23 mouse cellular contexts compared by ENCODE assay signal in genomic region chr16:94845996-94846395, GRCm38 (mm10).
DNase-seq lines count a peak whose midpoint lies in the region; ATAC-seq and TF ChIP-seq lines count a peak whose summit lies in the region.
"Had no signal": no experiment of that assay in that cellular context is flagged by ENCODE, and none has a peak within 500 bp of the region (broad histone marks: within the 10 kb centered on the region; RNA-seq: fewer than 3 reads in every experiment).

No protein-coding gene starts in this region.

- H3K4me3 ChIP-seq in CH12.LX (replicated peaks in 1 of 3; ENCODE audit: low read depth in 2 of 3, low read length in 2 of 3, poor library complexity in 1 of 3), result peak overlapping the region in 2 of 3 experiments; percentile 5 to 8
- H3K4me3 ChIP-seq in stomach, postnatal 0 days (ENCODE audit: low read depth, low read length), result no peak overlapping the region
- H3K4me3 ChIP-seq: embryonic facial prominence, embryonic 12.5 days; embryonic facial prominence, embryonic 15.5 days; forebrain, embryonic 12.5 days; forebrain, embryonic 15.5 days; hindbrain, embryonic 10.5 days; hindbrain, embryonic 13.5 days; intestine, embryonic 15.5 days had no signal

- H3K4me1 ChIP-seq in CH12.LX (ENCODE audit: control insufficient read depth in 1 of 2, insufficient read depth in 2 of 2), result peaks cover 20 to 24% of the 10 kb centered on the region in 2 experiments
- H3K4me1 ChIP-seq in stomach, postnatal 0 days (replicated peaks; ENCODE audit: control insufficient read depth, insufficient read depth), result no peaks in the 10 kb centered on the region
- H3K4me1 ChIP-seq: embryonic facial prominence, embryonic 12.5 days; embryonic facial prominence, embryonic 15.5 days; forebrain, embryonic 15.5 days; intestine, embryonic 15.5 days had no signal

- DNase-seq in 416B (ENCODE audit: low read depth) (peak; percentile 75), CH12.LX (ENCODE audit: extremely low read depth) (peak; percentile 13)
- DNase-seq in natural killer cell, adult 2 months (ENCODE audit: low spot score in 2 of 2), result peak; percentile 5 to 28
- DNase-seq in stomach, postnatal 0 days (ENCODE audit: low spot score), result no peak
- no peak for DNase-seq in left cerebral cortex, postnatal 4 days
- DNase-seq: adrenal gland, postnatal 10 days; adrenal gland, postnatal 36 days; cerebellum, adult 18-20 months; cerebellum, adult 9-10 months; cerebellum, postnatal 14 days; gastrocnemius, postnatal 25 days had no signal

- in situ Hi-C loops in CH12.LX (cut with MboI; ENCODE audit: low pct_ligation_motif_present, low pct_unique_long_range_greater_than_20kb, low sequenced_read_pairs), result no loop called here

- no peak overlapping the region for H3K4me2 ChIP-seq in CH12.LX (ENCODE audit: insufficient read depth, low read depth, poor library complexity, severe bottlenecking)
- H3K4me2 ChIP-seq in stomach, postnatal 0 days (replicated peaks; ENCODE audit: low read depth), result no peak overlapping the region
- H3K4me2 ChIP-seq: embryonic facial prominence, embryonic 12.5 days; embryonic facial prominence, embryonic 15.5 days; forebrain, embryonic 12.5 days; forebrain, embryonic 15.5 days; heart, embryonic 11.5 days; hindbrain, embryonic 13.5 days; intestine, embryonic 15.5 days had no signal

- no peaks in the 10 kb centered on the region for H3K27me3 ChIP-seq in CH12.LX (replicated peaks)
- no peaks in the 10 kb centered on the region for H3K27me3 ChIP-seq in stomach, postnatal 0 days (ENCODE audit: control insufficient read depth, insufficient read depth, low read length)
- H3K27me3 ChIP-seq: embryonic facial prominence, embryonic 12.5 days; embryonic facial prominence, embryonic 15.5 days; forebrain, embryonic 12.5 days; forebrain, embryonic 15.5 days; hindbrain, embryonic 13.5 days; intestine, embryonic 15.5 days had no signal

- TF ChIP-seq CTCF in CH12.LX (conservative IDR thresholded peaks at IDR 0.05 in 1 of 2, IDR thresholded peaks at IDR 0.05 in 1 of 2; ENCODE audit: low read depth in 2 of 2, low read length in 2 of 2), result no peak
- TF ChIP-seq CTCF in stomach, postnatal 0 days (IDR thresholded peaks at IDR 0.05; ENCODE audit: low read depth), result no peak

- WGBS in stomach, postnatal 0 days, result 88% methylated on average over 5 of the region's 5 CpGs

- no peaks in the 10 kb centered on the region for H3K79me2 ChIP-seq in CH12.LX (replicated peaks; ENCODE audit: control insufficient read depth, extremely low read depth, insufficient read depth, poor library complexity, severe bottlenecking)

- H3K9me3 ChIP-seq in CH12.LX (replicated peaks; ENCODE audit: low read length), result peaks cover 7% of the 10 kb centered on the region
- H3K9me3 ChIP-seq in stomach, postnatal 0 days (ENCODE audit: control insufficient read depth, low read length), result no peaks in the 10 kb centered on the region
- H3K9me3 ChIP-seq: embryonic facial prominence, embryonic 12.5 days; embryonic facial prominence, embryonic 15.5 days; forebrain, embryonic 12.5 days; forebrain, embryonic 15.5 days; hindbrain, embryonic 10.5 days; hindbrain, embryonic 13.5 days; intestine, embryonic 15.5 days had no signal

- TF ChIP-seq RAD21 in CH12.LX (IDR thresholded peaks at IDR 0.05; ENCODE audit: low read depth, low read length), result no peak

- TF ChIP-seq EP300 in CH12.LX (IDR thresholded peaks at IDR 0.05; ENCODE audit: low read length), result no peak
- no peak for TF ChIP-seq EP300 in stomach, postnatal 0 days (optimal IDR thresholded peaks at IDR 0.05)

- no peak overlapping the region for H3K9ac ChIP-seq in CH12.LX (ENCODE audit: insufficient read depth, low read depth)
- H3K9ac ChIP-seq in stomach, postnatal 0 days (ENCODE audit: low read length), result no peak overlapping the region
- H3K9ac ChIP-seq: embryonic facial prominence, embryonic 12.5 days; embryonic facial prominence, embryonic 15.5 days; forebrain, embryonic 12.5 days; forebrain, embryonic 15.5 days; hindbrain, embryonic 13.5 days; intestine, embryonic 15.5 days had no signal

- ATAC-seq in granulocyte monocyte progenitor cell, adult 5-6 weeks (replicated peaks; ENCODE audit: poor library complexity, severe bottlenecking), result peak; percentile 14
- ATAC-seq in stomach, postnatal 0 days (ENCODE audit: low FRiP score, low TSS enrichment), result no peak
- ATAC-seq: forebrain, embryonic 15.5 days; hindbrain, embryonic 16.5 days; intestine, embryonic 15.5 days; Patski had no signal

- H3K27ac ChIP-seq in CH12.LX (ENCODE audit: insufficient read depth, low read depth), result no peak overlapping the region
- H3K27ac ChIP-seq in stomach, postnatal 0 days (replicated peaks), result no peak overlapping the region
- H3K27ac ChIP-seq: embryonic facial prominence, embryonic 12.5 days; embryonic facial prominence, embryonic 15.5 days; forebrain, embryonic 12.5 days; forebrain, embryonic 15.5 days; hindbrain, embryonic 10.5 days; hindbrain, embryonic 13.5 days; intestine, embryonic 15.5 days had no signal

- TF ChIP-seq POLR2A in CH12.LX (IDR thresholded peaks at IDR 0.05; ENCODE audit: low read depth, low read length), result peak; percentile 40

- dilution Hi-C loops in CH12.LX (cut with MboI; ENCODE audit: extremely low pct_ligation_motif_present, extremely low pct_unique_long_range_greater_than_20kb, low sequenced_read_pairs), result no loop called here

- no peaks in the 10 kb centered on the region for H3K36me3 ChIP-seq in CH12.LX (replicated peaks in 1 of 2; ENCODE audit: control insufficient read depth in 1 of 2, insufficient read depth in 1 of 2, low read length in 1 of 2)
- no peaks in the 10 kb centered on the region for H3K36me3 ChIP-seq in stomach, postnatal 0 days (ENCODE audit: control insufficient read depth, insufficient read depth, low read length)
- H3K36me3 ChIP-seq: embryonic facial prominence, embryonic 12.5 days; embryonic facial prominence, embryonic 15.5 days; forebrain, embryonic 12.5 days; forebrain, embryonic 15.5 days; G1E; hindbrain, embryonic 10.5 days; hindbrain, embryonic 13.5 days; intestine, embryonic 15.5 days had no signal

- intact Hi-C loops in left cerebral cortex, postnatal 4 days (cut with DNase I), result no loop called here

TF ChIP-seq in CH12.LX, 34 proteins besides CTCF, POLR2A, EP300 and RAD21:
- TF ChIP-seq PAX5 (IDR thresholded peaks at IDR 0.05; ENCODE audit: low read length) (no peak), MXI1 (IDR thresholded peaks at IDR 0.05; ENCODE audit: low read depth, low read length) (no peak), MAX (IDR thresholded peaks at IDR 0.05; ENCODE audit: low read length) (no peak), POLR2AphosphoS2 (IDR thresholded peaks at IDR 0.05; ENCODE audit: low read depth, low read length) (no peak), UBTF (IDR thresholded peaks at IDR 0.05; ENCODE audit: low read depth, low read length) (no peak), MAZ (IDR thresholded peaks at IDR 0.05; ENCODE audit: low read depth, low read length) (no peak), NELFE (IDR thresholded peaks at IDR 0.05; ENCODE audit: low read depth, low read length) (0 out of 2 replicates have a peak, but pooled peaks have one; percentile 22), TCF12 (IDR thresholded peaks at IDR 0.05; ENCODE audit: low read depth, low read length) (peak; percentile 44; the same call in 1 of the 2 replicates), ETS1 (conservative IDR thresholded peaks at IDR 0.05; ENCODE audit: low read depth, low read length) (0 out of 2 replicates have a peak, but pooled peaks have one; percentile 7), IRF4 (IDR thresholded peaks at IDR 0.05; ENCODE audit: low read depth, low read length) (no peak), JUN (IDR thresholded peaks at IDR 0.05; ENCODE audit: insufficient read depth, low read depth, low read length) (no peak), SIN3A (IDR thresholded peaks at IDR 0.05; ENCODE audit: low read length) (no peak), ELF1 (IDR thresholded peaks at IDR 0.05; ENCODE audit: low read depth, low read length) (peak; percentile 67), HCFC1 (IDR thresholded peaks at IDR 0.05; ENCODE audit: low read depth, low read length) (peak; percentile 54)

Comparison
In these comparisons a context has a peak if more than half of its experiments do, and no peak if none do; other contexts are left out.
1. DNase-seq: peak in 416B (single experiment), CH12.LX (single experiment) and natural killer cell, adult 2 months (2 of 2); none in stomach, postnatal 0 days (single experiment) and left cerebral cortex, postnatal 4 days (single experiment).